Mouse (Mus musculus) kidney, adult 2 months (tissue): ENCODE data around the gene Eif4e2. TPM values are rescaled to one million over a fixed set of nuclear protein-coding genes. Genes with fewer than 3 reads are reported as not detected.

Experiments
- DNase-seq: peaks from one replicate; pipeline ENCODE4 v3.0.0; 2021
- H3K27ac ChIP-seq: fragments of 200-500 bp; 2 replicates; pipeline ENCODE4 v1.5.1; 2012; ENCODE audit warnings: low read depth, low read length, control low read depth, inconsistent platforms; ENCODE audit not compliant: insufficient read depth
- H3K27me3 ChIP-seq: fragments of 200-500 bp; replicated peaks from 2 replicates; pipeline ENCODE4 v1.6.1; 2012; ENCODE audit warnings: mild to moderate bottlenecking, moderate library complexity, low read length, inconsistent platforms; ENCODE audit not compliant: control insufficient read depth, insufficient read depth
- H3K36me3 ChIP-seq: fragments of 200-500 bp; 2 replicates; pipeline ENCODE4 v1.6.1; 2012; ENCODE audit warnings: mild to moderate bottlenecking, moderate library complexity, low read length, inconsistent platforms; ENCODE audit not compliant: control insufficient read depth, insufficient read depth
- H3K4me1 ChIP-seq: fragments of 200-500 bp; 2 replicates; pipeline ENCODE4 v1.6.1; 2011; ENCODE audit warnings: low read length; ENCODE audit not compliant: control insufficient read depth, insufficient read depth
- H3K4me3 ChIP-seq: fragments of 200-500 bp; 2 replicates; pipeline ENCODE4 v1.5.1; 2011; ENCODE audit warnings: mild to moderate bottlenecking, low read depth, low read length, control low read depth; ENCODE audit not compliant: insufficient read depth
- CTCF ChIP-seq: fragments of 200-500 bp; conservative IDR thresholded peaks from 2 replicates; pipeline ENCODE4 v1.5.1; 2011; ENCODE audit warnings: low read depth, mild to moderate bottlenecking, control low read depth, low read length, moderate library complexity, mixed read lengths; ENCODE audit not compliant: insufficient read depth, insufficient read length
- POLR2A ChIP-seq: fragments of 200-500 bp; IDR thresholded peaks from one replicate; pipeline ENCODE4 v1.6.1; 2011; ENCODE audit warnings: low read depth, low read length, control low read depth
- WGBS: fragments of 180-500 bp; shearing (Covaris S2); methylation state at CpG from one replicate; pipeline ENCODE4 v1.1.7; 2018; 5-methylcytosine and 5-hydroxymethylcytosine counted together
- polyA plus RNA-seq: library from polyadenylated mRNA; depleted of rRNA; stranded (reverse); fragments of >200 nt; gene quantifications from 2 replicates; pipeline ENCODE4 v1.2.3, GENCODE M21; 2012

Gene Eif4e2
- polyA plus RNA-seq, 1 experiment = 42.7 TPM

GRCm38 (mm10) chr1:87263257-87263656 lies 49.5 kb downstream of the Eif4e2 start:
- Histone ChIP-seq H3K36me3 (no peaks in the 10 kb centered on the region), H3K27ac (no peak overlapping the region), H3K27me3 (no peaks in the 10 kb centered on the region), H3K4me3 (no peak overlapping the region), H3K4me1 (peaks cover 8% of the 10 kb centered on the region; the same call in 1 of the 2 replicates)
- 22% methylated on average over 9 of the region's 9 CpGs for WGBS
- no peak for DNase-seq
- no peak for TF ChIP-seq POLR2A
- TF ChIP-seq CTCF = no peak

GRCm38 (mm10) chr1:87263796-87264133 lies 50.1 kb downstream of the Eif4e2 start:
- peak overlapping the region; percentile 5; the same call in 1 of the 2 replicates for H3K27ac ChIP-seq
- H3K4me1 ChIP-seq = peaks cover 8% of the 10 kb centered on the region; the same call in 1 of the 2 replicates
- DNase-seq = no peak
- H3K36me3 ChIP-seq = no peaks in the 10 kb centered on the region
- H3K4me3 ChIP-seq = peak overlapping the region; percentile 74
- WGBS = 9% methylated on average over 12 of the region's 12 CpGs
- no peak for TF ChIP-seq POLR2A
- no peak for TF ChIP-seq CTCF
- H3K27me3 ChIP-seq = no peaks in the 10 kb centered on the region

GRCm38 (mm10) chr1:87264134-87265006 lies 50.7 kb downstream of the Eif4e2 start, which contains the start of gene Efhd1:
Efhd1 (plus strand) TSS chr1:87264363.
- TF ChIP-seq CTCF (no peak), POLR2A (peak; percentile 27)
- peak; percentile 75 for DNase-seq
- WGBS = under 1% methylated on average over 70 of the region's 70 CpGs
- no peaks in the 10 kb centered on the region for H3K27me3 ChIP-seq
- no peaks in the 10 kb centered on the region for H3K36me3 ChIP-seq
- peak within 1 kb of the TSS; percentile 74 for H3K4me3 ChIP-seq
- H3K27ac ChIP-seq = peak within 1 kb of the TSS; percentile 88
- peaks cover 8% of the 10 kb centered on the region; the same call in 1 of the 2 replicates for H3K4me1 ChIP-seq

GRCm38 (mm10) chr1:87265200-87265599 lies 51.5 kb downstream of the Eif4e2 start:
- Histone ChIP-seq H3K4me3 (peak overlapping the region; percentile 74), H3K27me3 (no peaks in the 10 kb centered on the region)
- DNase-seq = peak; percentile 61

GRCm38 (mm10) chr1:87266296-87267090 lies 52.8 kb downstream of the Eif4e2 start:
- Histone ChIP-seq H3K27ac (peak overlapping the region; percentile 88), H3K4me1 (peaks cover 11% of the 10 kb centered on the region; the same call in 1 of the 2 replicates), H3K27me3 (no peaks in the 10 kb centered on the region), H3K4me3 (peak overlapping the region; percentile 74), H3K36me3 (no peaks in the 10 kb centered on the region)
- WGBS = 31% methylated on average over 8 of the region's 8 CpGs
- DNase-seq = peak; percentile 62
- TF ChIP-seq CTCF = no peak
- TF ChIP-seq POLR2A = no peak

More at GRCm38 (mm10) chr1:87265200-87265599, 51.5 kb downstream of the Eif4e2 start:
- no peaks in the 10 kb centered on the region for H3K36me3 ChIP-seq
- TF ChIP-seq CTCF = no peak
- no peak for TF ChIP-seq POLR2A
- WGBS = 3% methylated on average over 13 of the region's 13 CpGs
- peak overlapping the region; percentile 88 for H3K27ac ChIP-seq
- peaks cover 8% of the 10 kb centered on the region; the same call in 1 of the 2 replicates for H3K4me1 ChIP-seq

GRCm38 (mm10) chr1:87270204-87270603 lies 56.5 kb downstream of the Eif4e2 start:
- H3K36me3 ChIP-seq = no peaks in the 10 kb centered on the region
- H3K27me3 ChIP-seq = no peaks in the 10 kb centered on the region
- DNase-seq = peak; percentile 25
- H3K27ac ChIP-seq = peak overlapping the region; percentile 60; the same call in 1 of the 2 replicates
- TF ChIP-seq CTCF = no peak
- no peak for TF ChIP-seq POLR2A
- H3K4me3 ChIP-seq = no peak overlapping the region
- 54% methylated on average over 3 of the region's 3 CpGs for WGBS
- H3K4me1 ChIP-seq = peaks cover 16% of the 10 kb centered on the region; the same call in 1 of the 2 replicates
